Mouse (Mus musculus) ovary, postnatal 36 days (tissue): Measurements from ENCODE around the gene Fthl17a.

ENCODE experiments used
- DNase-seq: peaks from one replicate; pipeline ENCODE4 v3.0.0; 2022; ENCODE audit warnings: low spot score, mixed read lengths

The Fthl17a gene

GRCm38 (mm10) chrX:85249379-85249778 is at the start of gene Fthl17a:
Gene Fthl17a (plus strand): TSS chrX:85249679.
- no peak for DNase-seq

DNA sequence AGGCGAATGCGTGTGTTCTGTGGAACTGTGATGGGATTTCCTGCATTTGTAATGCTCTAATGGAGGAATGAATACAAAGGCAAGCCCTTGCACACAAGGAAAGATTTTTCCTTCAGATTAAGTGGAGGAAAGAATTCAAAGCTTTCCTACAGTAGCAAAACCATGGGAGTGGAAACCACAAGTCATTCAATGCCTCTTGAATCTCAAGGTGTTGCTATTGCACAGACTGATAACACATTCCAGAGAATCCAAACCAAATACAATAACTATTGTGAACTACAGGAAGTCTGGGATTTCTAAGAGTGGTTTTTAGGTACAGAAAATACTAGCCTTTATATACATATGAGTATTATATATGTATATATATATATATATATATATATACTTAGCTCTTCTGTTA is 42.5 kb upstream of the Fthl17a start:
- no peak for DNase-seq

- no peak for DNase-seq
Measured at GRCm38 (mm10) chrX:85226883-85227282, 22.6 kb upstream of the Fthl17a start.

DNA sequence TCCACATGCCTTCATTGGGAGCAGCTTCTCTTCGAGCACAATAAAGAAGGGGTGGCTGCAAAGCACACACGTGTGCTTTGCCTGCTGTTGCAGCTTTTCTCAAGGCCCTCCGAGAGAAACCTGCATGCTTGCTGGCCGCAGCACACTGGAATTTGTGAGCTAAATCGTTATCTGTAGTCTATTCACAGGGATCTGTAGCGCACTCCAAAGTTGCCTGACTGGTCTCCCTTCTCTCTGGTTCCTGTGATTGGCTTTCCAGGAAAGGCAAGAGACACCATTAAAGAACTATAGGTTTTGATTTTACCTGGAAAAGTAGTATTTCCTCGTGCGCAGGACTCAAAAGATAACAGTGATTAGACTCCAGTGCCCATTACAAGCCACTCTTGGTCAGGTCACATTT is 22.3 kb downstream of the Fthl17a start:
- DNase-seq: no peak

DNA sequence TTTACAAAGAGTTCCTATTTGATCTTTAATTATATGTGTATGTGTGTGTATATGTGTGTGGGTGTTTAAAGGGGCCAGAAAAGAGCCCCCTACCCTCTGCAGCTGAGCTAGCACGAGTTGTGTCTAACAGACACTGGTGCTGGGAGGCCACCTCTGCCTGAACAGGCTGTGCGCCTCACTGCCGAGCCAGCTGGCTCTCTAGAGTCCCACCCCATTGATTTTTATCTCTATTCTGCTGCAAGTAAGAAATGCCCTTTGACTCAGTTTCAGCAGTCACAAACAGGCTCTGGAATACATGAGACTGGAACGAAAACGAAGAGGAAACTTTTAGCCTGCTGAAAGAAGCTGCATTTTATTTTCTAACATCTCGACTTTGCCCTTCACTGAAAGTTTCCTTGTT is 22.8 kb downstream of the Fthl17a start:
- DNase-seq: no peak

GRCm38 (mm10) chrX:85289846-85290245 is 40.4 kb downstream of the Fthl17a start:
- no peak for DNase-seq

- no peak for DNase-seq
Measured at GRCm38 (mm10) chrX:85292781-85293180, 43.3 kb downstream of the Fthl17a start.

DNA sequence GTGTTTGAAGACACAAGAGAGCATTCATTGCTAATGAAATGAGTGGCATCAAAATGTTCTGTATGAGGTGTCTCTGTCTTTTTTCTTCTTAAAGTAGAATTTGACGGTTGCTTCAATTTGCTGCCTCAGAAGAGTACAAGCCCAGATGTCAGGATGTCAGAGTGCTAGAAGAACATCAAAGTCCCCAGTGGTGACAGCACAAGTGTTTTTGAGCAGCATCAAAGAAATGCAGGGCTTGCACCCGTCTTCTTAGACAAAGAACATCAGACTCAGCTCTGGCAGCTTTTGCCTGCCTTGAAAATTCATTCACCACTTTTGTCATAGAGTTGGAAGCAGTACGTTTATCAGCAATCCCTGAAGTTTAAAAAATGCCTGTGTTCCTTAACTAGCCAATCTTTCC is 44.5 kb downstream of the Fthl17a start:
- no peak for DNase-seq

- no peak for DNase-seq
Measured at GRCm38 (mm10) chrX:85304674-85305073, 55.2 kb downstream of the Fthl17a start.

GRCm38 (mm10) chrX:85318576-85318975 is 69.1 kb downstream of the Fthl17a start:
- no peak for DNase-seq

- no peak for DNase-seq
Measured at GRCm38 (mm10) chrX:85319193-85319592, 69.7 kb downstream of the Fthl17a start.
